Mouse (Mus musculus) MEL (cell line): Measurements from ENCODE around the gene Maco1. TPM values are rescaled to one million over a fixed set of nuclear protein-coding genes. Genes with fewer than 3 reads are reported as not detected.

Experiments
- DNase-seq: peaks from one replicate; pipeline ENCODE4 v3.0.0; 2011; ENCODE audit warnings: low read depth, low spot score
- H3K27ac ChIP-seq: 2 replicates; pipeline ENCODE4 v1.5.1; 2012; ENCODE audit warnings: low read depth, mild to moderate bottlenecking, control low read depth, low read length, moderate library complexity; ENCODE audit not compliant: control insufficient read depth
- H3K27me3 ChIP-seq, 2 experiments: fragments of 150-350 bp in 1 of 2; sonication (generic) in 1 of 2; 2 replicates each; pipeline ENCODE4 v1.6.1; 2012; ENCODE audit warnings: low read length in 2 of 2, mild to moderate bottlenecking in 2 of 2, improper control_type of control experiment in 1 of 2, moderate library complexity in 1 of 2; ENCODE audit not compliant: insufficient read depth in 2 of 2, control insufficient read depth in 1 of 2
- H3K36me3 ChIP-seq, 2 experiments: 2 replicates each; pipeline ENCODE4 v1.6.1; 2012 to 2014; ENCODE audit warnings: low read length in 2 of 2, improper control_type of control experiment in 1 of 2, inconsistent platforms in 1 of 2, mild to moderate bottlenecking in 1 of 2; ENCODE audit not compliant: insufficient read depth in 2 of 2, control insufficient read depth in 1 of 2
- H3K4me1 ChIP-seq, 2 experiments: fragments of 150-350 bp in 1 of 2; sonication (generic) in 1 of 2; 2 replicates each; pipeline ENCODE4 v1.6.1; 2012; ENCODE audit warnings: low read length in 2 of 2, improper control_type of control experiment in 1 of 2, mild to moderate bottlenecking in 1 of 2; ENCODE audit not compliant: insufficient read depth in 2 of 2, control insufficient read depth in 1 of 2
- H3K4me3 ChIP-seq, 2 experiments: fragments of 150-350 bp in 1 of 2; sonication (generic) in 1 of 2; 2 replicates each; pipeline ENCODE4 v1.5.1; 2012; ENCODE audit warnings: low read depth in 2 of 2, low read length in 2 of 2, mild to moderate bottlenecking in 2 of 2, moderate library complexity in 2 of 2, control low read depth in 1 of 2, improper control_type of control experiment in 1 of 2; ENCODE audit not compliant: control insufficient read depth in 1 of 2, insufficient read depth in 1 of 2
- H3K79me2 ChIP-seq: 2 replicates; pipeline ENCODE4 v1.6.1; 2012; ENCODE audit warnings: mild to moderate bottlenecking, low read length, moderate library complexity; ENCODE audit not compliant: control insufficient read depth, poor library complexity, insufficient read depth
- H3K9ac ChIP-seq: 2 replicates; pipeline ENCODE4 v1.6.1; 2012; ENCODE audit warnings: low read depth, mild to moderate bottlenecking, control low read depth, low read length, moderate library complexity; ENCODE audit not compliant: control insufficient read depth, poor library complexity, severe bottlenecking
- H3K9me3 ChIP-seq: fragments of 150-350 bp; sonication (generic); replicated peaks from 2 replicates; pipeline ENCODE4 v1.6.1; 2012; ENCODE audit warnings: mild to moderate bottlenecking, low read length, improper control_type of control experiment, moderate library complexity; ENCODE audit not compliant: insufficient read depth
- CHD2 ChIP-seq: IDR thresholded peaks from 2 replicates; pipeline ENCODE4 v1.6.1; 2011; ENCODE audit warnings: low read length, improper control_type of control experiment
- CTCF ChIP-seq, 3 experiments: IDR thresholded peaks in 2 of 3; conservative IDR thresholded peaks in 1 of 3; 2 replicates each; pipeline ENCODE4 v1.5.1; 2011 to 2012; ENCODE audit warnings: low read length in 3 of 3, low read depth in 2 of 3, mild to moderate bottlenecking in 2 of 3, improper control_type of control experiment in 1 of 3, inconsistent platforms in 1 of 3, mixed read lengths in 1 of 3, moderate library complexity in 1 of 3; ENCODE audit not compliant: control insufficient read depth in 1 of 3, insufficient read depth in 1 of 3, poor library complexity in 1 of 3, severe bottlenecking in 1 of 3
- EP300 ChIP-seq, 2 experiments: IDR thresholded peaks; 2 replicates each; pipeline ENCODE4 v1.6.1; 2011; ENCODE audit warnings: improper control_type of control experiment in 2 of 2, low read length in 2 of 2, low read depth in 1 of 2, mild to moderate bottlenecking in 1 of 2
- ETS1 ChIP-seq: IDR thresholded peaks from 2 replicates; pipeline ENCODE4 v1.6.1; 2012; ENCODE audit warnings: low read depth, mild to moderate bottlenecking, inconsistent platforms, low read length, improper control_type of control experiment, moderate library complexity
- GATA1 ChIP-seq: IDR thresholded peaks from 2 replicates; pipeline ENCODE4 v1.6.1; 2011; ENCODE audit warnings: low read depth, low read length, improper control_type of control experiment
- HCFC1 ChIP-seq: IDR thresholded peaks from 2 replicates; pipeline ENCODE4 v1.6.1; 2012; ENCODE audit warnings: low read depth, mild to moderate bottlenecking, inconsistent platforms, low read length, improper control_type of control experiment, moderate library complexity
- KAT2A ChIP-seq: conservative IDR thresholded peaks from 2 replicates; pipeline ENCODE4 v1.6.1; 2012; ENCODE audit warnings: low read depth, low read length, improper control_type of control experiment, inconsistent platforms
- MAX ChIP-seq: IDR thresholded peaks from 2 replicates; pipeline ENCODE4 v1.6.1; 2011; ENCODE audit warnings: low read length, improper control_type of control experiment
- MAZ ChIP-seq: IDR thresholded peaks from 2 replicates; pipeline ENCODE4 v1.6.1; 2012; ENCODE audit warnings: low read depth, mild to moderate bottlenecking, inconsistent platforms, low read length, improper control_type of control experiment
- MXI1 ChIP-seq: IDR thresholded peaks from 2 replicates; pipeline ENCODE4 v1.6.1; 2011; ENCODE audit warnings: mild to moderate bottlenecking, low read depth, low read length, improper control_type of control experiment
- MYB ChIP-seq: IDR thresholded peaks from 2 replicates; pipeline ENCODE4 v1.6.1; 2011; ENCODE audit warnings: mild to moderate bottlenecking, low read depth, low read length, improper control_type of control experiment
- MYC ChIP-seq: IDR thresholded peaks from 2 replicates; pipeline ENCODE4 v1.6.1; 2011; ENCODE audit warnings: low read depth, mild to moderate bottlenecking, low read length, improper control_type of control experiment, moderate library complexity
- POLR2A ChIP-seq, 2 experiments: IDR thresholded peaks; 2 replicates each; pipeline ENCODE4 v1.6.1; 2011 to 2012; ENCODE audit warnings: low read length in 2 of 2, mild to moderate bottlenecking in 2 of 2, control low read depth in 1 of 2, improper control_type of control experiment in 1 of 2, low read depth in 1 of 2, moderate library complexity in 1 of 2; ENCODE audit not compliant: control insufficient read depth in 1 of 2, insufficient read depth in 1 of 2, poor library complexity in 1 of 2
- POLR2AphosphoS2 ChIP-seq: IDR thresholded peaks from 2 replicates; pipeline ENCODE4 v1.6.1; 2011; ENCODE audit warnings: low read length, improper control_type of control experiment
- POLR2AphosphoS5 ChIP-seq: IDR thresholded peaks from 2 replicates; pipeline ENCODE4 v1.6.1; 2012; ENCODE audit warnings: low read depth, borderline replicate concordance, mild to moderate bottlenecking, inconsistent platforms, low read length, moderate library complexity, mixed read lengths
- RCOR1 ChIP-seq: IDR thresholded peaks from 2 replicates; pipeline ENCODE4 v1.6.1; 2012; ENCODE audit warnings: low read depth, mild to moderate bottlenecking, inconsistent platforms, low read length, improper control_type of control experiment
- SIN3A ChIP-seq: IDR thresholded peaks from 2 replicates; pipeline ENCODE4 v1.6.1; 2012; ENCODE audit warnings: low read length, improper control_type of control experiment, inconsistent platforms
- TAL1 ChIP-seq: IDR thresholded peaks from 2 replicates; pipeline ENCODE4 v1.6.1; 2012; ENCODE audit warnings: mild to moderate bottlenecking, inconsistent platforms, low read length, moderate library complexity, mixed read lengths
- TBP ChIP-seq: IDR thresholded peaks from 2 replicates; pipeline ENCODE4 v1.8.0; 2011; ENCODE audit warnings: low read depth, low read length, improper control_type of control experiment
- TCF12 ChIP-seq: IDR thresholded peaks from 2 replicates; pipeline ENCODE4 v1.6.1; 2014; ENCODE audit warnings: low read depth, mild to moderate bottlenecking, inconsistent platforms, low read length, improper control_type of control experiment, moderate library complexity
- ZMIZ1 ChIP-seq: IDR thresholded peaks from 2 replicates; pipeline ENCODE4 v1.6.1; 2012; ENCODE audit warnings: low read depth, mild to moderate bottlenecking, inconsistent platforms, low read length, improper control_type of control experiment, moderate library complexity
- ZNF384 ChIP-seq: IDR thresholded peaks from 2 replicates; pipeline ENCODE4 v1.6.1; 2012; ENCODE audit warnings: low read depth, mild to moderate bottlenecking, inconsistent platforms, low read length, improper control_type of control experiment
- polyA plus RNA-seq, 2 experiments: library from polyadenylated mRNA; stranded (reverse) in 1 of 2; unstranded in 1 of 2; fragments of >175 nt in 1 of 2; fragments of >200 nt in 1 of 2; gene quantifications; 2 replicates each; pipeline versions ENCODE4 v1.2.1 to v1.2.4; 2012; ENCODE audit warnings: low replicate concordance in 2 of 2, low read depth in 1 of 2; ENCODE audit not compliant: insufficient read length in 2 of 2, insufficient read depth in 1 of 2, missing spikeins in 1 of 2
- total RNA-seq: library from RNA; depleted of rRNA; stranded (reverse); fragments of 300-350 nt; gene quantifications from 2 replicates; pipeline ENCODE4 v1.2.3, GENCODE M21; 2012

Maco1 gene
- total and polyA plus RNA-seq, 3 experiments = 22.2 to 35.9 TPM; not detected in 1

GRCm38 (mm10) chr4:134869068-134869730 is 16.1 kb upstream of the Maco1 start:
- Histone ChIP-seq H3K9ac (peak overlapping the region; percentile 58), H3K4me3 (peak overlapping the region; percentile 45 to 47), H3K27ac (peak overlapping the region; percentile 85), H3K9me3 (no peaks in the 10 kb centered on the region), H3K36me3 (peaks cover 0 to 31% of the 10 kb centered on the region in 2 experiments; a peak in 2 of 4 replicates), H3K4me1 (peaks cover 23 to 36% of the 10 kb centered on the region in 2 experiments), H3K79me2 (no peaks in the 10 kb centered on the region; the same call in 1 of the 2 replicates), H3K27me3 (no peaks in the 10 kb centered on the region)
- TF ChIP-seq HCFC1 (peak; percentile 40), TAL1 (peak; percentile 94), CHD2 (peak; percentile 52; the same call in 1 of the 2 replicates), ETS1 (peak; percentile 86), MAX (peak; percentile 39; the same call in 1 of the 2 replicates), RCOR1 (peak; percentile 81), ZMIZ1 (0 out of 2 replicates have a peak, but pooled peaks have one; percentile 25), MAZ (peak; percentile 94), MYC (0 out of 2 replicates have a peak, but pooled peaks have one; percentile 43), CTCF (IDR thresholded peaks at IDR 0.05 in 2 of 3, conservative IDR thresholded peaks at IDR 0.05 in 1 of 3; ENCODE audit: control insufficient read depth in 1 of 3, insufficient read depth in 1 of 3, low read depth in 2 of 3, low read length in 3 of 3, poor library complexity in 1 of 3, severe bottlenecking in 1 of 3) (no peak), TCF12 (peak; percentile 99), SIN3A (peak; percentile 75), POLR2A (IDR thresholded peaks at IDR 0.05; ENCODE audit: control insufficient read depth in 1 of 2, insufficient read depth in 1 of 2, low read depth in 1 of 2, low read length in 2 of 2, poor library complexity in 1 of 2) (no peak), EP300 (IDR thresholded peaks at IDR 0.05; ENCODE audit: low read depth in 1 of 2, low read length in 2 of 2) (peak; percentile 90 to 96), GATA1 (peak; percentile 93), ZNF384 (no peak; the same call in 1 of the 2 replicates), POLR2AphosphoS5 (no peak), MYB (0 out of 2 replicates have a peak, but pooled peaks have one; percentile 4), MXI1 (peak; percentile 63)
- peak; percentile 89 for DNase-seq

GRCm38 (mm10) chr4:134868490-134868889 is 15.3 kb upstream of the Maco1 start:
- peak overlapping the region in 1 of 2 experiments; percentile 28; a peak in 1 of 4 replicates for H3K4me3 ChIP-seq
- no peaks in the 10 kb centered on the region; the same call in 1 of the 2 replicates for H3K79me2 ChIP-seq
- peak overlapping the region; percentile 66 for H3K27ac ChIP-seq
- peaks cover 25 to 42% of the 10 kb centered on the region in 2 experiments for H3K4me1 ChIP-seq
- H3K36me3 ChIP-seq = peaks cover 0 to 34% of the 10 kb centered on the region in 2 experiments; a peak in 2 of 4 replicates
- no peaks in the 10 kb centered on the region for H3K27me3 ChIP-seq
- TF ChIP-seq TBP (no peak), POLR2AphosphoS2 (no peak), ZNF384 (no peak), CTCF (IDR thresholded peaks at IDR 0.05 in 2 of 3, conservative IDR thresholded peaks at IDR 0.05 in 1 of 3; ENCODE audit: control insufficient read depth in 1 of 3, insufficient read depth in 1 of 3, low read depth in 2 of 3, low read length in 3 of 3, poor library complexity in 1 of 3, severe bottlenecking in 1 of 3) (no peak), KAT2A (no peak), ETS1 (no peak), HCFC1 (no peak), EP300 (IDR thresholded peaks at IDR 0.05; ENCODE audit: low read depth in 1 of 2, low read length in 2 of 2) (0 out of 4 replicates have a peak, but pooled peaks of 1 of the 2 experiments have one; percentile 10)
- no peaks in the 10 kb centered on the region for H3K9me3 ChIP-seq
- H3K9ac ChIP-seq = peak overlapping the region; percentile 29
- peak; percentile 43 for DNase-seq
